Mouse (Mus musculus): ENCODE measurements around the gene B430306N03Rik. TPM values are rescaled to one million over a fixed set of nuclear protein-coding genes. Genes with fewer than 3 reads are reported as not detected.

The B430306N03Rik gene
- polyA plus RNA-seq, 1 experiment from 2014 or later, result 0.49 TPM

DNA sequence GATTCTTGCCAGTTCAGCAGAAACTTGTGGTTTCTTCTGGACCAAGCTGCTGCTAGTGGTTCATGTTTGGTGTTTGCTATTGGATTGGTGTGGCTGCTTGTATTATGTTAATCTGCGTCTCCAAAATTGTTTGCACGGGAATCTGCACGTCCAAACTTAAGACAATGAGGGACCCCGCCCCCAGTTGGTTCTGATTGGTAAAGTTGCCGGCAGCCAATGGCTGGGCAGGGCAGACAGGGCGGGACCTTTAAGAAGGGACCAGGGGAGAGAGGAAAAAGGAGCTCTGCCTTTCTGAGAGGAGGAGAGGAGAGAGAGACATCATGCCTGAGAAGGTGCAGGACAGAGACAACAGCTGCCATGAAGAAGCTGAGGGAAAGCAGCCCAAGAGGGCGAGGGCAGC, 40.2 kb upstream of the B430306N03Rik start:
- no peaks in the 10 kb centered on the region for H3K9me3 ChIP-seq (ENCODE audit: control insufficient read depth, low read length)
- WGBS, result 62% methylated on average over 7 of the region's 7 CpGs
- H3K27ac ChIP-seq (ENCODE audit: low read depth, low read length), result no peak overlapping the region
- H3K4me2 ChIP-seq (replicated peaks; ENCODE audit: low read depth, low read length), result no peak overlapping the region
- H3K27me3 ChIP-seq (ENCODE audit: control insufficient read depth, insufficient read depth, low read length), result no peaks in the 10 kb centered on the region
- H3K4me3 ChIP-seq (ENCODE audit: low read length), result no peak overlapping the region
- H3K9ac ChIP-seq (ENCODE audit: low read depth, low read length), result no peak overlapping the region
- ATAC-seq (ENCODE audit: low FRiP score, low TSS enrichment), result no peak
- no peaks in the 10 kb centered on the region for H3K4me1 ChIP-seq (ENCODE audit: control insufficient read depth, insufficient read depth, low read length)
- H3K36me3 ChIP-seq (ENCODE audit: control insufficient read depth, insufficient read depth, low read length), result no peaks in the 10 kb centered on the region

DNA sequence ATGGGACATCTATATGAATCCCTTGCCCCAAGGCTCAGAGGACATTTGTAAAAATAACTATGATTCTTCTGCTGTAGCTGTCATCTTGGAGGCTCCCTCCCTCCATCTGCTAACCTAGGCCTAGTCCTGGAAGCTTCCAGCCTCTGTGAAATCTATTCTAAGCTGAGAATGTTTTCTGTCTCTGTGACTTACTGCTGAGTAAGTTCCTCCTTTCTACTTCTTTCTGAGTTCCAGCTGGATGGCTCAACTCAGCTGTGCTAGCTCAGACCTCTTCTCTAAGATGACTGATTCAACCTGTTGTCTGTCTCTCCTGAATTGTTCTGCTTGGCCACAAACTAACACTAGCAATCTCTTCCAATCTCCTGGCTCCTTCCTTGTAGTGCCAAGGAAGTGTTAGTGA, 37.6 kb upstream of the B430306N03Rik start:
- H3K9me3 ChIP-seq (ENCODE audit: control insufficient read depth, low read length), result no peaks in the 10 kb centered on the region

DNA sequence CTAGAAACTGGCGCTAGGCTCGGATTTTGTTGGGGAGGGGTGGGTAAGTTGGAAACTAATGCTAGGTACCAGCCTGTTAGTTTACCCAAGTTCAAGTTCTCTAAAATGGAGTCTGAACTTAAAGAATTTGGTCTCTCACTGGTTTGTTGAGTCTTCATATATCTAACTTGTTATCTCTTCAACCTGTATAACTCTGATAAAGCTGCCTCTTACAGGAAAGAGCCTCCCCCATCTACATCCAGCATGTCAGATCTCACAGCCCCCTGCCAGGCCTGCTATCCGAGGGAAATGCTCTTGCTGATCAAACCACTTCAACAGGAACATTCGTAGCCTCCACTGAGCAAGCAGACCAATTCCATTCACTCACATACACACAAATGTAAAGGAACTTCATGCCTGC, 36.9 kb upstream of the B430306N03Rik start:
- Histone ChIP-seq H3K4me3 (ENCODE audit: low read length) (no peak overlapping the region), H3K27ac (ENCODE audit: low read depth, low read length) (no peak overlapping the region), H3K9ac (ENCODE audit: low read depth, low read length) (no peak overlapping the region), H3K4me1 (ENCODE audit: control insufficient read depth, insufficient read depth, low read length) (0 out of 2 replicates have a peak, but pooled peaks cover 2% of the 10 kb centered on the region), H3K36me3 (ENCODE audit: control insufficient read depth, insufficient read depth, low read length) (no peaks in the 10 kb centered on the region), H3K4me2 (replicated peaks; ENCODE audit: low read depth, low read length) (no peak overlapping the region), H3K9me3 (ENCODE audit: control insufficient read depth, low read length) (no peaks in the 10 kb centered on the region), H3K27me3 (ENCODE audit: control insufficient read depth, insufficient read depth, low read length) (no peaks in the 10 kb centered on the region)
- WGBS, result 77% methylated on average over 4 of the region's 4 CpGs
- no peak for ATAC-seq (ENCODE audit: low FRiP score, low TSS enrichment)

More for the DNA sequence above, 37.6 kb upstream of the B430306N03Rik start:
- no peaks in the 10 kb centered on the region for H3K27me3 ChIP-seq (ENCODE audit: control insufficient read depth, insufficient read depth, low read length)
- no peak for ATAC-seq (ENCODE audit: low FRiP score, low TSS enrichment)
- no peak overlapping the region for H3K27ac ChIP-seq (ENCODE audit: low read depth, low read length)
- 0 out of 2 replicates have a peak, but pooled peaks cover 2% of the 10 kb centered on the region for H3K4me1 ChIP-seq (ENCODE audit: control insufficient read depth, insufficient read depth, low read length)
- H3K4me3 ChIP-seq (ENCODE audit: low read length), result no peak overlapping the region
- H3K36me3 ChIP-seq (ENCODE audit: control insufficient read depth, insufficient read depth, low read length), result no peaks in the 10 kb centered on the region
- no peak overlapping the region for H3K4me2 ChIP-seq (replicated peaks; ENCODE audit: low read depth, low read length)
- H3K9ac ChIP-seq (ENCODE audit: low read depth, low read length), result no peak overlapping the region

DNA sequence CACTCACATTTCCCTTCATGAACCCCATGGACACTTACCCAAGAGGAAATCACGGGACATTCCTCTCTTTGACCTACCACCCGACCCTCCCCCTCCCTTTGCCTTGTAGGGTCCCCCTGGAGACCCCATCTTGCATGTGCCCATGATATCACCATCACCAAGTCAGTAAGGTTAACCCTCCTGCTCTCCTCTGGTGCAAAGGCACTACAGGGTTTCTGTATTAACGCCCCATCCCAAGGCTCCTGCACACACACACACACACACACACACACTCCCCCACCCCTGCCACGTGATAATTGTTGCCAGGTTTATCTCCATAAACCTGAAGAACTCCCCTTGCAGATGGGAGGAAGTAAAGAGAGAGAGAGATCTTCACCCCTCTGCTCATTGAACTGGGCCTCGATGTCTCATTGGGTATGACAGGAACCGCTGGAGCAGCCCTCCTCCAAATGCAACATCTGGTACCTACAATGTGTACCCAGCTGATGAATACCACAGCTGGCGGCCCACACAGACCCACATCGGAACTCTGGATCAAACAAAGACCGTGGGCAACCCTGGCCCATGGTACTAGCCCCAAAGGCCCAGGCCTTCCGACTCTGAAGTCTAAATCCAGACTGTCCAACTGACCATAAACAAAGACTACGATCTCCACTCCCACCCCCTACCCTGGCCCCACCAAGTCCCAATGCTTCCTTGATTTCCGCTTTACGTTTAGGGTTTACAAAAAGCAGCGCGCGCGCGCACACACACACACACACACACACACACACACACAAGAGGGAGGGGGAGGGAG, 34.8 kb upstream of the B430306N03Rik start:
- ATAC-seq (ENCODE audit: low FRiP score, low TSS enrichment), result peak; percentile 73
- no peaks in the 10 kb centered on the region for H3K36me3 ChIP-seq (ENCODE audit: control insufficient read depth, insufficient read depth, low read length)
- 0 out of 2 replicates have a peak, but pooled peaks cover 2% of the 10 kb centered on the region for H3K4me1 ChIP-seq (ENCODE audit: control insufficient read depth, insufficient read depth, low read length)
- H3K9ac ChIP-seq (ENCODE audit: low read depth, low read length), result no peak overlapping the region
- 42% methylated on average over 18 of the region's 18 CpGs for WGBS
- peak overlapping the region; percentile 62; the same call in 1 of the 2 replicates for H3K27ac ChIP-seq (ENCODE audit: low read depth, low read length)
- no peaks in the 10 kb centered on the region for H3K27me3 ChIP-seq (ENCODE audit: control insufficient read depth, insufficient read depth, low read length)
- peak overlapping the region; percentile 25 for H3K4me2 ChIP-seq (replicated peaks; ENCODE audit: low read depth, low read length)
- peak overlapping the region; percentile 22 for H3K4me3 ChIP-seq (ENCODE audit: low read length)
- H3K9me3 ChIP-seq (ENCODE audit: control insufficient read depth, low read length), result no peaks in the 10 kb centered on the region

DNA sequence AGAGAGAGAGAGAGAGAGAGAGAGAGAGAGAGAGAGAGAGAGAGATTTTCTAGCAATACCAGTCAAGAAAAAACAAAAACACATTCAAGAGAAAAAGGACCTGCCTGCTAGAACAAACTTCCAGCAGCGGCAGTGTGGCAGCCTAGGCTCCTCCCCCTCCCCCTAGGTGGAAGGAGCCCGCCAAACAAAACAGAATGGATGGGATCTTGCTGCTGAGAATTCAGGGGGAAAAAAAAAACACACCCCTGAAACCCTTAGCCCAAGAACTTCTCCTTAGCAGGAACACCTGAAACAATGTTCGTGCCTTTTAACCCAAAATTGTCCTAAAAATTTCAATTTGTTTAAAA, 34.2 kb upstream of the B430306N03Rik start:
- Histone ChIP-seq H3K4me3 (ENCODE audit: low read length) (peak overlapping the region; percentile 22), H3K9ac (ENCODE audit: low read depth, low read length) (no peak overlapping the region), H3K36me3 (ENCODE audit: control insufficient read depth, insufficient read depth, low read length) (no peaks in the 10 kb centered on the region), H3K27ac (ENCODE audit: low read depth, low read length) (0 out of 2 replicates have a peak overlapping the region, but pooled peaks have one; percentile 62), H3K4me1 (ENCODE audit: control insufficient read depth, insufficient read depth, low read length) (0 out of 2 replicates have a peak, but pooled peaks cover 2% of the 10 kb centered on the region), H3K9me3 (ENCODE audit: control insufficient read depth, low read length) (no peaks in the 10 kb centered on the region), H3K4me2 (replicated peaks; ENCODE audit: low read depth, low read length) (peak overlapping the region; percentile 25), H3K27me3 (ENCODE audit: control insufficient read depth, insufficient read depth, low read length) (no peaks in the 10 kb centered on the region)
- no peak for ATAC-seq (ENCODE audit: low FRiP score, low TSS enrichment)
- WGBS, result 5% methylated on average over 3 of the region's 3 CpGs

DNA sequence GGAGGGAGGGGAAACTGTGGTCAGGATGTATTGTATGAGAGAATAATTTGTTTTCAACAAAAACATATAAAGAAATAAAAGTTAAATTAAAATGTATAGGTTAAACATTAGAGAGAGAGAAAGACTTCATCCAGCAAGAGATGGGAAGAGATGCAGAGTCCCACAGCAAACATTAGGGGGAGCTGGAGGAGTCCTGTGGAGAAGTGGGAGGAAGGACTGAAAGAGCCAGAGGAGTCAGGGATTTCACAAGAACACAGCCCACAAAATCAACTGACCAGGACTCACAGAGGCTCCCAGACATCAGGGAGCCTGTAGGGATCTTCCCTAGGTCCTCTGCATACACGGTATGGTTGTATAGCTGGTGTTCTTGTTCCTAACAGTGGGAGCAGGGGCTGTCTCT, 29.2 kb upstream of the B430306N03Rik start:
- no peak for ATAC-seq (ENCODE audit: low FRiP score, low TSS enrichment)
- Histone ChIP-seq H3K27ac (ENCODE audit: low read depth, low read length) (no peak overlapping the region), H3K27me3 (ENCODE audit: control insufficient read depth, insufficient read depth, low read length) (no peaks in the 10 kb centered on the region), H3K4me1 (ENCODE audit: control insufficient read depth, insufficient read depth, low read length) (0 out of 2 replicates have a peak, but pooled peaks cover 2% of the 10 kb centered on the region), H3K9me3 (ENCODE audit: control insufficient read depth, low read length) (no peaks in the 10 kb centered on the region), H3K36me3 (ENCODE audit: control insufficient read depth, insufficient read depth, low read length) (no peaks in the 10 kb centered on the region), H3K4me3 (ENCODE audit: low read length) (no peak overlapping the region), H3K9ac (ENCODE audit: low read depth, low read length) (no peak overlapping the region), H3K4me2 (replicated peaks; ENCODE audit: low read depth, low read length) (no peak overlapping the region)
- 67% methylated on average over 1 of the region's 1 CpGs for WGBS

DNA sequence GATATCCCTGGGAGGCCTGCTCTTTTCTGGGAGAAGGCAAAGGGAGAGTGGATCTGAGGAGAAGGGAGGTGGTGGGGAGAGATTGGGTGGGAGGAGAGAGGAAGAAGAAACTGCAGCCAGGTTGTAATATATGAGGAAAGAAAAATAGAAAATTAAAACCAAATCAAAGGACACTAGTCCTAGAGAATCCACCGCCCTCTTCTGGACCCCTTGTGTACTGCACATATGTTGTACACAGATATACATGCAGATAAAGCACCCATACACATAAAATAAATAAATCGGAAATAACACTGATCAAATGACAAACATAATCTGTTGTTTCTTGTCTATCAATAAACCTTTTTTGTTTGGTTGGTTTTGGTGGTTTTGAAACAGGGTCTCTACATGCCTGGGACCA, 28.7 kb upstream of the B430306N03Rik start:
- no peak overlapping the region for H3K27ac ChIP-seq (ENCODE audit: low read depth, low read length)
- no peaks in the 10 kb centered on the region for H3K9me3 ChIP-seq (ENCODE audit: control insufficient read depth, low read length)
- 79% methylated on average over 2 of the region's 2 CpGs for WGBS
- ATAC-seq (ENCODE audit: low FRiP score, low TSS enrichment), result no peak
- 0 out of 2 replicates have a peak, but pooled peaks cover 2% of the 10 kb centered on the region for H3K4me1 ChIP-seq (ENCODE audit: control insufficient read depth, insufficient read depth, low read length)
- H3K27me3 ChIP-seq (ENCODE audit: control insufficient read depth, insufficient read depth, low read length), result no peaks in the 10 kb centered on the region
- H3K4me2 ChIP-seq (replicated peaks; ENCODE audit: low read depth, low read length), result no peak overlapping the region
- H3K36me3 ChIP-seq (ENCODE audit: control insufficient read depth, insufficient read depth, low read length), result no peaks in the 10 kb centered on the region
- no peak overlapping the region for H3K4me3 ChIP-seq (ENCODE audit: low read length)
- H3K9ac ChIP-seq (ENCODE audit: low read depth, low read length), result no peak overlapping the region

DNA sequence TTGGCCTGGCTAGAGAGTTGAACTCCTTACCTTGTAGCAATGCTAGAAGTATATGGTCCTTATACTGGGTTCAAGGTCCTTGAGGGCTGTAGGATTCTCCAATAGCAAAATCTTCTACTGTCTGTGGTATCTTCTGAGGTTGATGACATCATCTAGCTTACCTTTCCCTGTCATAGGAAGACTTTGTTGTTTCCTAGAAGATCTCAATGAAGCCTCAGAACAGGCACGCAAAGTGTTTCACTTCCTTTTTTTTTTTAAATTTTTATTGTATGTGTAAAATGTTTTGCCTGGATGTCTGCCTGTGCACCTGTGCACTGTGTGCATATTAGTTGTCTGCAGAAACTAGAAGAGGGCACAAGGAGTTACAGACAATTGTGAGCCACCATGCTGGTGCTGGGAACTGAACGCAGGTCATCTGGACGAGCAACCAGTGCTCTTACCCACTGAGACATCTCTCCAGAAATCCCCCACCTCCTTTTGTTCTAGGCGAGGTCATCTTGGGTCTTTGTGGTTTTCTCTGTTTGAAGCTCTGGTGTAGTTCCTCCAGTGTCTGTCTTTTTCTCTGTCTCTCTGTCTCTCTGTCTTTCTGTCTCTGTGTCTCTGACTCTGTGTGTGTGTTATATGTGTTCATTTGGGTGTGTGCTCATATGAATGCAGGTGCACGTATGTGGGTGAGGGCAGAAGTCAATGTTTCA, 22.3 kb upstream of the B430306N03Rik start:
- no peaks in the 10 kb centered on the region for H3K9me3 ChIP-seq (ENCODE audit: control insufficient read depth, low read length)
- H3K36me3 ChIP-seq (ENCODE audit: control insufficient read depth, insufficient read depth, low read length), result no peaks in the 10 kb centered on the region
- H3K27ac ChIP-seq (ENCODE audit: low read depth, low read length), result no peak overlapping the region
- no peak overlapping the region for H3K4me2 ChIP-seq (replicated peaks; ENCODE audit: low read depth, low read length)
- no peak for ATAC-seq (ENCODE audit: low FRiP score, low TSS enrichment)
- no peaks in the 10 kb centered on the region for H3K4me1 ChIP-seq (ENCODE audit: control insufficient read depth, insufficient read depth, low read length)
- WGBS, result 85% methylated on average over 5 of the region's 5 CpGs
- no peak overlapping the region for H3K9ac ChIP-seq (ENCODE audit: low read depth, low read length)
- no peaks in the 10 kb centered on the region for H3K27me3 ChIP-seq (ENCODE audit: control insufficient read depth, insufficient read depth, low read length)
- no peak overlapping the region for H3K4me3 ChIP-seq (ENCODE audit: low read length)

DNA sequence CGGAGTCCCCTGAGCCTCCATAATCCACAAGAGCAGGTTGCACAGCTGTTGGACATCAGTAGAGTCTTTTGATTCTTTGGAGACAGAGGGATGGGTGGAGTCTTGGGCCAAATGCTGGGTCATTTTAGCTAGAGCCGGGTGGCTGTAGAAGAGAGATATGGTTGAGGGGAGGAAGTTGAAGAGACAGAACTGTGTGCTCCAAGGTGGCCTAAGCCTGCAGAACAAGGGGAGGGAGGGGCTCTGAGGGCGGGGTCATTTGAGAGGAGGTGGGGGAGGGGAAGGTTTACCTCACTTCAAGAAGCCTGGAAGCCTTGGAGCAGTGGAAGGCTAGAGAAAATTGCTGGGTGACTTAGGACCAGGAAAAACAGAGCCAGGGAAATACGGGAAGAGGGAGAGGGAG, 16.7 kb upstream of the B430306N03Rik start, which contains the start of gene Treml2:
TSS of gene Treml2 (plus strand) at position 296 of the 400 bp plus-strand sequence.
- H3K27ac ChIP-seq (ENCODE audit: low read depth, low read length), result no peak within 1 kb of the TSS

More for the DNA sequence above, 16.7 kb upstream of the B430306N03Rik start, which contains the start of gene Treml2:
- no peak for ATAC-seq (ENCODE audit: low FRiP score, low TSS enrichment)
- Histone ChIP-seq H3K4me1 (ENCODE audit: control insufficient read depth, insufficient read depth, low read length) (no peaks in the 10 kb centered on the region), H3K4me2 (replicated peaks; ENCODE audit: low read depth, low read length) (no peak within 1 kb of the TSS), H3K27me3 (ENCODE audit: control insufficient read depth, insufficient read depth, low read length) (no peaks in the 10 kb centered on the region; the same call in 1 of the 2 replicates), H3K9me3 (ENCODE audit: control insufficient read depth, low read length) (no peaks in the 10 kb centered on the region), H3K9ac (ENCODE audit: low read depth, low read length) (no peak within 1 kb of the TSS), H3K4me3 (ENCODE audit: low read length) (no peak within 1 kb of the TSS), H3K36me3 (ENCODE audit: control insufficient read depth, insufficient read depth, low read length) (no peaks in the 10 kb centered on the region)
- WGBS, result 16% methylated on average over 3 of the region's 4 CpGs
